Mouse (Mus musculus): Measurements from ENCODE around the gene Tcf7.
"Not testable (repeated sequence)": the region's sequence is repeated elsewhere in the genome, so short reads cannot be mapped to it uniquely, and the experiment has no call there.

Tcf7 gene

DNA sequence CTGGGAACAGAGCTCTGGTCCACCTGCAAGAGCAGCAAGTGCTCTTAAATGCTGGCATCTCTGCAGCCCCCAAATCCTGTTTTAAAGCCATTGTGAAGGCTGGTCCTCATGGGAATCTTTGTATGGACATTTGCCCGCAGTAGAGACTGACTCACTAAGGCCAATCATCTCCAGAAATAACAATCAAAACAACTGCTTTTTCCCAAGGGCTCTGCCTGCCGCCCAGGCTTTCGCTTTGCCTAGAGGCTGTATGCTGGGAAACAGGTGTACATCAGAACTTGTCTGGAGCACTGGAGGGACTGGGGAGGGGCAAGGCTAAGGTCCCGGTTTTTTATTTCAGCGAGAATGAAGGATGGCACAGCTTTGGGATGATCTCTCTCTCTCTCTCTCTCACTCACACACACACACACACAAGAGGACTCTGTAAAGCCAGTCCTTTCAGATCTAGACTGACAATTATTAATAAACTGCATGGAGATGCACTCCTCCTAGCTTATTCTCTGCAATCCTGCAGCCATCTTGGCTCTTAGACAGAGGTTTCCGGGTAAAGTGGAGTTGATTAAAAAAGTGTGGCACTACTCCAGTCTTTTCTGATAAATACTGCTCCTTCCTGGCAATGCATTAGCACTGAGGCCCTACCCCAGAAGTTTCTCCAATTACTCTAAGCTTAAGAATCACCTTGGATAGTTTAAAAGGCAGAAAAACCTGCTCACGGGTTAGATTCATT, 53.9 kb downstream of the Tcf7 start:
- no peak for DNase-seq (ENCODE audit: low spot score)

DNA sequence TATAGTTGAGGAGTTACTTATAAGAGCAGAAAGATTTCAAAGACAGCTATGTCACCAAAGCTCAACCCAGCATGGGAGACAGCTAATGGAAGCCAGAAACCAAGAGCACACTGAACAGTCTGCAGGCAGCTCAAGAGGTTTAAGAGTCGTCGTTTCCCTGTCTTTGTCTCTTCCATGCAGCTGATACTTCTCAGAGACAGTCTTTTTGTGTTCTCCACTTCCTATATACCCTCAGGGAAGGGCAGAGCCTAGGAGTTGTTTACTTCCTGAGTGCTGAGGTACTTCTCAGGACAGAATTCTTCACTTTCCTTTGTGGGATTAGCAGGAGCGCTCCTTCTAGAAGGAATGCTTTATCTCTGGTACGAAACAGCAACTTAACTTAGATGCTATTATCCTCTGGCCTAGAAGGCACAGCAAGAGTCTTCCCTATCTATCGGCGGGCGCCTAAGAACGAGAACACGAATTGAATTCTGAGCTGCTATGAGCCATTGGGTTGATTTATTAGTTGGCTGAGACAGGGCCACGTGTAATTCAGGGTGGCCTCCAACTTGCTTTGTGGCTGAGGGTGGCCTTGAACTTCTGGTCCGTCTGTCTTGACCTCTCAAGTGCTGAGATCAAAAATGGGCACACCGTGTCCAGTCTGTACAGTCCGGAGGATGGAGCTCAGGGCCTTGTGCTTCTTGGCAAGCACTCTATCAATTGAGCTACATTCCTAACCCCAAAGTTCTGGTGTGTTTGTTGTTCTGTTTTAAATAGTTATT, 55.2 kb downstream of the Tcf7 start:
- DNase-seq (ENCODE audit: low spot score) = no peak

DNA sequence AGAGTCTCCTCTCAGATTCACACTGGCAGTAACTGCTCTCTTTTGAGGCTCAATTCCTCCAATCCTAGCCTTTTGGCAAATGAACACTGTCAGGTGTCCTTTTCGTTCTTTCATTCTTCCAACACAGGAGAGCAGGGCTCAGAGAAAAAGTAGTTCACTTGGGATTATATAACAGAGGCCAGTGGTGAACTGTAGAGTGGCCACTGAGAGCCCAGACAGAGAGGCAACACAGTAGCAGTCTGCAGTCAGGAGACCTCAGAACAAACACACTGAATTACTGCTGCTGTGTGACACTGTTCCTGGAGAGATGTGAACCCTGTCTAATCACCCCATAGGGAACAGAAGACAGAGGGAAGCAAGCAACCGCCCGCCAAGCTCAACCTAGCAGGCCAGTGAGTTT, 55.8 kb downstream of the Tcf7 start:
- no peak for DNase-seq (ENCODE audit: low spot score)

DNA sequence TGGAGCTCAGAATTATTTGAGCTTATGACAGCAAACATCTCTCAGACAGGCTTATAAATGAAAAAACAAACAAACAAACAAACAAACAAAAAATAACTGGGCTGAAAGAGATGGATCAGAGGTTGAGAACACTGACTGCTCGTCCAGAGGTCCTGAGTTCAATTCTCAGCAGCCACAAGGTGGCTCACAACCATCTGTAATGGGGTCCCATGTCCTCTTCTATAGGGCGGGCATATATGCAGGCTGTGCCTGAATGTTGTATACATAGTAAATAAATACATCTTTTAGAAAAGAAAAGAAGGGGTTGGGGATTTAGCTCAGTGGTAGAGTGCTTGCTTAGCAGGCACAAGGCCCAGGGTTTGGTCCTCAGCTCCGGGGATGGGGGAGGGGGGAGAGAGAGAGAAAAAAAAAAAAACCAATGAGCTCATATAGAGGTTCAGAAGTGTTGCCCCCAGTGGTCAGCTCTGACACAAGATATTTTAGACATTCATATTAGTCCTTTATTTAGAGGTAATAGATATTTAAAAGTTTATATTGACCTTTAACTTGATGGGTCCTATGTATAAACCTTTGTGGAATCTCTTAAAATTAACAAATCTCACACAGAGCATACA, 56.7 kb downstream of the Tcf7 start:
- DNase-seq (ENCODE audit: low spot score) = no peak

DNA sequence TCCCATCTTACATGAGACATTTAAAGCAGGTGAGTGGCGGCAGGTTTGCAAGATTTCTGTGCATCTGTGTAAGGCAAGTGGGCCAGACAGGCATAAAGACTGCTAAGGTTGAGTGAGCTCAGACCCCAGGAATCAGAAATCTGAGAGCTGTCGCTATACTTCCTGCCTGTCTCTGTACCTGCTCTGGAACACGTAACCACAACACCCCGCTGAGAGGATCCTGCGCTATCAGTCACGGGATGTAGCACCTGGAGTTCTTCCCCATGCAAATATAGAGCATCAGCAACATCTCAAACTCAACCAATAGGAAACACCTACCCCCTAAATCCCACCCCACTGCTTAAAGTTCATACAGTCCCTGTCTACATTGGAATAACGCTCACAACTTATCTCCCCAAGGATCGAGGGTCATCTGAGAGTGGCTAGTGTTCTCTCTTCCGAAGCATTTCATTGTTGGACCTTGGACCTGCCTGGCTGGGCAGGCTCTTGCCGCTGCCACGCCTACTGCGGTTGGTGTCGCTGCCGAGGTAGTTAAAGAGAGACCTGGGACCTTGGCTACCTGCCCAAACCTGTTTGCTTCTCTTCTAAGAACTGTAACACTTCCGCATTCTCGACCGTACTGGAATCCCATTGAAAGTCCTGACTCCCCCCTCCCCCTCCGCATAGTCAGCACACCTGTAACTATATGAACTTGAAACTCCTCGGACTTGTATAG, 58.7 kb downstream of the Tcf7 start:
- peak; percentile 91 for DNase-seq (ENCODE audit: low spot score)

DNA sequence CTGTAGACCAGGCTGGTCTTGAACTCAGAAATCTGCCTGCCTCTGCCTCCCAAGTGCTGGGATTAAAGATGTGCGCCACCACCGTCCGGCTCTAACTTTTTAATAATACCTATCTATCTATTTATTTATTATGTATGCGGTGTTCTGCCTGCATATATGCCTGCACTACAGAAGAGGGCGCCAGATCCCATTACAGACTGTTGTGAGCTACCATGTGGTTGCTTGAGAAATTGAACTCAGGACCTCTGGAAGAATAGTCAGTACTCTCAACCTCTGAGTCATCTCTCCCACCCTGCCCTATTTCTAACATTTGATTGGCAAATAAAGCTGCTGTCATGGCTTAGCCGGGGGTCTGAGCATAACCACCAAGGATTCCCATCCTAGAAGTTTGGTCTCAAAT, 59.9 kb downstream of the Tcf7 start:
- peak; percentile 37 for DNase-seq (ENCODE audit: low spot score)

DNA sequence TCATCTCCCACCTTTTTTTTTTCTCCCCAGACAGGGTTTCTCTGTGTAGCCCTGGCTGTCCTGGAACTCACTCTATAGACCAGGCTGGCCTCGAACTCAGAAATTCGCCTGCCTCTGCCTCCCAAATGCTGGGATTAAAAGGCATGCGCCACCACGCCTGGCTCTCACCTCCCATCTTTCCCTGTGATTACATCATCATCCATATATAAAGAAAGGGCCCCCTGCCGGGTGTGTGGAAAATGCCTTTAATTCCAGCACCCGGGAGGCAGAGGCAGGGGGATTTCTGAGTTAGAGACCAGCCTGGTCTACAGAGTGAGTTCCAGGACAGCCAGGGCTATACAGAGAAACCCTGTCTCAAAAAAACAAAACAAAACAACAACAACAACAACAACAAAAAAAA, 60.9 kb downstream of the Tcf7 start:
- DNase-seq (ENCODE audit: low spot score) = not testable (repeated sequence)

DNA sequence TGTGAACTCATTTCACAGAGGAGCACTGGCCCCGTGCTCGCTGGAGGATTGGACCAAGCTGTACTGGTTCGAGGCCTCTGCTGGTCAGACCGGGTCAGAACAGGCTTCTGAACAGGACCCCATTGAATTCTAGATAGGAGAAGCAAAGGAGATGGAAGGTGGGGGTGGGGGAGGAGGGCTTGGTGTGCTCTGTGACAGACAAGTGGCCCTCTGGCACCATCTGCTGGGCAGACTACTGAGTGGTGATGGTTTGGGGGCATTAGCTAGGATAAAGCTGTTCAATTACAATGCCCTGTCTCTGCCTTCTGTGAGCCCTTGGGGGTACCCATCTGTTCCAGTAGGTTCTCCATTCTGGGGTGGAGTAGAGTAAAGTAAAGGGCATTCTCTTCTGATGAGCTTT, 62.5 kb downstream of the Tcf7 start:
- peak; percentile 55 for DNase-seq (ENCODE audit: low spot score)

DNA sequence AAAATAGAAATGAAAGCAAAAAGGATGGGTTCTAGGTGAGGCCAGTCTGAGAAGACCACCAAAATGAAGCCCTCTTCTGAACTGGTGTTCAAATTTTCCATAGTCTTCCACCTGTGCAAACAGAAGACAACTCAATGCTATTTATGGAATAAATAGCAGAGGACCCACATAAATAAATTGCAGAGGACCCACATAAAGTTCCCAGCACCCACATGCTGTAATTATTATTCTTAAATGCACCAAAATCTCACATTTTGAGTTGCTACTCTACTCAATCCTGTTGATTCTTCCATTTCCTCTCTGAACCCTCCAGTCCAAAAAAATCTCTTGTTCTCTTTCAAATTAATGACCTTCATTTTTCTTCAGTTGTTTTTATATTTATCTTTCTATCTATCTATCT, 68.9 kb downstream of the Tcf7 start, which contains the start of gene Olfr1371:
Olfr1371 (minus strand) TSS at position 101 of the 400 bp plus-strand sequence.
- DNase-seq (ENCODE audit: low spot score) = no peak
